Mouse (Mus musculus): ENCODE data around the gene Gm49630. TPM values are rescaled to one million over a fixed set of nuclear protein-coding genes. Genes with fewer than 3 reads are reported as not detected.

The Gm49630 gene
- not detected in 2 replicates for polyA plus RNA-seq (2015; fragmentation: Nextera tagmentation; extraction: Ambion mirVana)

GRCm38 (mm10) chr17:7371879-7372278 is at the start of gene Gm49630:
Gm49630 (minus strand) TSS chr17:7371979.

GRCm38 (mm10) chr17:7385364-7385763 is 13.6 kb upstream of the Gm49630 start, which contains the start of gene Unc93a2:
Unc93a2 (minus strand) TSS chr17:7385464.

GRCm38 (mm10) chr17:7352596-7352995 is 19.2 kb downstream of the Gm49630 start, which contains the start of gene Ttll2:
Ttll2 (minus strand) TSS chr17:7352696.

GRCm38 (mm10) chr17:7324346-7324745 is 47.4 kb downstream of the Gm49630 start, which contains the start of gene Tcp10a:
Tcp10a (plus strand) TSS chr17:7324646.

Other genes starting within 250 kb of the Gm49630 start
- gene Rps6ka2, start 201.9 kb downstream of the Gm49630 start, polyA plus RNA-seq (2015; fragmentation: Nextera tagmentation; extraction: Ambion mirVana): 6.3 and 8.6 TPM in 2 replicates
- gene Tcp10a, start 47.3 kb downstream of the Gm49630 start, polyA plus RNA-seq (2015; fragmentation: Nextera tagmentation; extraction: Ambion mirVana): not detected in 2 replicates
- gene Ttll2, start 19.3 kb downstream of the Gm49630 start, polyA plus RNA-seq (2015; fragmentation: Nextera tagmentation; extraction: Ambion mirVana): 0.30 TPM in 1 of 2 replicates, not detected in the other
- gene Unc93a2, start 13.5 kb upstream of the Gm49630 start, polyA plus RNA-seq (2015; fragmentation: Nextera tagmentation; extraction: Ambion mirVana): 0.19 and 2.5 TPM in 2 replicates

All from skeletal muscle tissue, postnatal 0 days (tissue).